Mouse (Mus musculus) myocyte (in vitro differentiated cells): ENCODE data around the gene Rnaseh2b. TPM values are rescaled to one million over a fixed set of nuclear protein-coding genes. Genes with fewer than 3 reads are reported as not detected.

Source experiments
- H3K27me3 ChIP-seq: one replicate; pipeline ENCODE4 v1.6.1; 2011; ENCODE audit not compliant: control insufficient read depth, insufficient read depth, insufficient read length
- H3K36me3 ChIP-seq: one replicate; pipeline ENCODE4 v1.6.1; 2011; ENCODE audit not compliant: control insufficient read depth, insufficient read depth
- H3K4me2 ChIP-seq: one replicate; pipeline ENCODE4 v1.6.1; 2011; ENCODE audit warnings: low read depth, control low read depth
- H3K4me3 ChIP-seq: one replicate; pipeline ENCODE4 v1.5.1; 2011; ENCODE audit warnings: mild to moderate bottlenecking, control low read depth, moderate library complexity
- H3K79me2 ChIP-seq: one replicate; pipeline ENCODE4 v1.6.1; 2011; ENCODE audit not compliant: control insufficient read depth, insufficient read depth
- H3ac ChIP-seq: one replicate; pipeline ENCODE4 v1.6.1; 2011; ENCODE audit not compliant: control insufficient read depth, insufficient read length
- CEBPB ChIP-seq: IDR thresholded peaks from 2 replicates; pipeline ENCODE4 v1.6.1; 2011; ENCODE audit warnings: mild to moderate bottlenecking, moderate library complexity; ENCODE audit not compliant: poor library complexity, insufficient read depth, severe bottlenecking
- E2F4 ChIP-seq: IDR thresholded peaks from one replicate; pipeline ENCODE4 v1.6.1; 2011; ENCODE audit warnings: mild to moderate bottlenecking, control low read depth, moderate library complexity; ENCODE audit not compliant: insufficient read depth
- MAX ChIP-seq: IDR thresholded peaks from one replicate; pipeline ENCODE4 v1.6.1; 2011; ENCODE audit warnings: low read depth, mild to moderate bottlenecking, control low read depth
- MYOD1 ChIP-seq, 3 experiments: IDR thresholded peaks; one replicate each; pipeline ENCODE4 v1.6.1; 2011; ENCODE audit warnings: control low read depth in 2 of 3, low read depth in 2 of 3, mild to moderate bottlenecking in 2 of 3, moderate library complexity in 1 of 3; ENCODE audit not compliant: insufficient read length in 2 of 3, control insufficient read depth in 1 of 3
- MYOG ChIP-seq, 3 experiments: IDR thresholded peaks; one replicate each; pipeline ENCODE4 v1.6.1; 2011; ENCODE audit warnings: control low read depth in 2 of 3, low read depth in 2 of 3, mild to moderate bottlenecking in 2 of 3; ENCODE audit not compliant: insufficient read length in 2 of 3, control insufficient read depth in 1 of 3, insufficient read depth in 1 of 3
- POLR2A ChIP-seq: IDR thresholded peaks from one replicate; pipeline ENCODE4 v1.6.1; 2011; ENCODE audit warnings: low read depth, mild to moderate bottlenecking, control low read depth, moderate library complexity; ENCODE audit not compliant: insufficient read length
- POLR2AphosphoS2 ChIP-seq: IDR thresholded peaks from one replicate; pipeline ENCODE4 v1.6.1; 2011; ENCODE audit warnings: low read depth, control low read depth; ENCODE audit not compliant: insufficient read length
- REST ChIP-seq: IDR thresholded peaks from one replicate; pipeline ENCODE4 v1.6.1; 2011; ENCODE audit warnings: mild to moderate bottlenecking, control low read depth, moderate library complexity; ENCODE audit not compliant: insufficient read depth, insufficient read length
- SRF ChIP-seq: IDR thresholded peaks from one replicate; pipeline ENCODE4 v1.6.1; 2011; ENCODE audit warnings: low read depth; ENCODE audit not compliant: control insufficient read depth, insufficient read length
- TCF12 ChIP-seq: IDR thresholded peaks from one replicate; pipeline ENCODE4 v1.6.1; 2011; ENCODE audit warnings: mild to moderate bottlenecking, control low read depth; ENCODE audit not compliant: poor library complexity, insufficient read depth, severe bottlenecking
- TCF3 ChIP-seq: IDR thresholded peaks from one replicate; pipeline ENCODE4 v1.6.1; 2011; ENCODE audit warnings: low read depth, control low read depth; ENCODE audit not compliant: insufficient read length
- USF1 ChIP-seq: IDR thresholded peaks from one replicate; pipeline ENCODE4 v1.6.1; 2011; ENCODE audit warnings: low read depth, mild to moderate bottlenecking, control low read depth, moderate library complexity
- polyA plus RNA-seq: library from polyadenylated mRNA; unstranded; fragments of >200 nt; fragmentation: generic; extraction: Trizol; gene quantifications from one replicate; pipeline ENCODE4 v1.2.1, GENCODE M21; 2012; ENCODE audit warnings: missing spikeins

The Rnaseh2b gene
- polyA plus RNA-seq, 1 experiment: 7.4 TPM

DNA sequence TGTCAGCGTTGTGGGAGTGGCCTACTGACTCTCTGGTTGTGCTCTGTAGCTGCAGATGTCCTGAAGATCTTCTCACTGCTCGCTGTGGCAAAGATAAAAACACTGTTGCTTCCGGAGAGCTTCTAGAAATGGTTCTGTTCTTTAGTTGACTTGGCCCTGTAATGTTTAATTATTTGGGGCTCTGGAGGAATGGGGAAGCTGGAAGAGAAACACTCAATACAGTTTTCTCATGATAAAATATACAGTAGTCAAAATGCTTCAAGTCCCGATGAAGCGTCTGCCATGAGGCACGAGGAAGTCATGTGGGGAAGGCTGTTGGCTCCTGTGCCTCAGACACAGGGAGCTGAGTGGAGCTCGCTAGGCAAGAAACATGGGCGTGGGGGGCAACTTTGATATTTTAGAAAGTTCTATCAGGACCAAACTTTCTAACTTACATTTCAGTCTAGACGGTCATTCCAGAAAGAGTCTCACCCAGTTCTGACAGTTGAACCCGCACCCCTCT lies 50.3 kb downstream of the Rnaseh2b start:
- Histone ChIP-seq H3K4me3 (no peak overlapping the region), H3K27me3 (no peaks in the 10 kb centered on the region), H3ac (no peak overlapping the region), H3K4me2 (no peak overlapping the region), H3K79me2 (no peaks in the 10 kb centered on the region), H3K36me3 (no peaks in the 10 kb centered on the region)
- TF ChIP-seq USF1: no peak

DNA sequence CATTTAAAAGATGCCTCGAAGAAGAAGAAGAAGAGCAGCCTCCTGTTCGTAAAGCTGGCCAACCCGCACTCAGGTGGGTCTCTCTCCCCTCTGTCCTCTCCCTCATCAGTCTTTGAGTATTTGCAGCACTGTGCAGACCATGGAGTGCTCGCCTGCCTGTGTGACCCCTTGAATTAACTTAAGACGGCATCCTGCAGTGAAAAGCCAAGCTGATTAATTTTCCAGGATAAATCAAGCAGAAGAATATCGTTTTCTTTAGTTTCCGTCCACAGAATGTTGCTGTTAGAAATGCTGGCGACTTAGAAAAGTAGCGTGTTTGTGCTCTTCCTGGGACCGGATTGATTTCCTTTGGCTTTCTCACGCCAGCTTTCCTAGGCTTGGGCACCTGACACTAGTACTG lies 54.2 kb downstream of the Rnaseh2b start:
- Histone ChIP-seq H3K36me3 (peaks cover 5% of the 10 kb centered on the region), H3ac (no peak overlapping the region), H3K27me3 (no peaks in the 10 kb centered on the region), H3K4me2 (no peak overlapping the region), H3K4me3 (no peak overlapping the region), H3K79me2 (no peaks in the 10 kb centered on the region)
- TF ChIP-seq POLR2A: no peak
- no peak for TF ChIP-seq SRF
- TF ChIP-seq TCF3: no peak
- no peak for TF ChIP-seq CEBPB
- TF ChIP-seq TCF12: no peak
- no peak for TF ChIP-seq MYOD1 (IDR thresholded peaks at IDR 0.05; ENCODE audit: control insufficient read depth in 1 of 3, insufficient read length in 2 of 3, low read depth in 2 of 3)
- no peak for TF ChIP-seq E2F4
- TF ChIP-seq MYOG (IDR thresholded peaks at IDR 0.05; ENCODE audit: control insufficient read depth in 1 of 3, insufficient read depth in 1 of 3, insufficient read length in 2 of 3, low read depth in 2 of 3): no peak
- TF ChIP-seq USF1: no peak
- TF ChIP-seq MAX: no peak
- no peak for TF ChIP-seq REST

DNA sequence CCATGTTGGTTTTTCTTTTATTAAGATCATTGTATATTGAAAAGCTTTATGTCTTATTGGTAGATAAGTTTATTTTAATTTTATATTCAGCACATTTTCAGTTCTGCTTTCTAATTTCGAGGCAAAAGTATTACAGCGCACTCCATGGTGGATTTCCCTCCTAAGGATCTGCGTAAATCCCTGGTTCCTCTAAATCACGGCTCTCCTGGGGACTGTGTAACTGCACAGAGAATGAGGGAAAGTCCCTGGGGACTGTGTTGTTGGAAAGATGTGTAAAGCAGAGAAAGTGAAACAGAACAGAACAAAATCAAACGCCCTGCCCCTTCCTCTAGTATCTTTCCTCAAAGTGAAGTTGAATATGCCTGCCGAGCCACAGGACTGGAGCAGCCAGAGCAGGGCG lies 54.7 kb downstream of the Rnaseh2b start:
- Histone ChIP-seq H3K27me3 (no peaks in the 10 kb centered on the region), H3K4me3 (no peak overlapping the region), H3K4me2 (no peak overlapping the region), H3ac (no peak overlapping the region), H3K36me3 (peaks cover 5% of the 10 kb centered on the region), H3K79me2 (no peaks in the 10 kb centered on the region)
- TF ChIP-seq REST (no peak), POLR2A (no peak), MAX (no peak), MYOD1 (IDR thresholded peaks at IDR 0.05; ENCODE audit: control insufficient read depth in 1 of 3, insufficient read length in 2 of 3, low read depth in 2 of 3) (no peak), SRF (no peak), E2F4 (no peak), POLR2AphosphoS2 (no peak), USF1 (no peak), TCF3 (no peak), MYOG (IDR thresholded peaks at IDR 0.05; ENCODE audit: control insufficient read depth in 1 of 3, insufficient read depth in 1 of 3, insufficient read length in 2 of 3, low read depth in 2 of 3) (no peak), TCF12 (no peak), CEBPB (no peak)

DNA sequence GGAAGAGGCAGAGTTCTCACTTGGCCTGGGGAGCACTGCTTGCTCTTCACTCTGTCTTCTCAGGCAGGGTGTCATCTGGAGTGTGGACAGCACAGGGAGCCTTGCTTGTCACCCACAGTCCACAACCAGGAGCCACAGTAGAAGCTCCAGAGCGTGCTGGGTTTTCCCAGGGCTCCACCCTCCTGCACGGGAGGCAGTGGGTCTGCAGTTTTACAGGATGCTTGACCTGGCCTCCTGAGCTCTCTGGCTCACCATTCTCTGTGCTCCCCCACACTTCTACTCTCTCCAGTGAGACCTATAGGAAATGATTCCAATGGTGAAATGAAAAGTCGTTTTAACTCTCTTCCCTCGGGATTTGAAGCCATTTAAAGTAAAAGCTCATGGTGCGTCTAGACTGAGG lies 57.4 kb downstream of the Rnaseh2b start:
- Histone ChIP-seq H3ac (no peak overlapping the region), H3K27me3 (no peaks in the 10 kb centered on the region), H3K36me3 (peaks cover 5% of the 10 kb centered on the region), H3K4me3 (no peak overlapping the region), H3K4me2 (no peak overlapping the region), H3K79me2 (no peaks in the 10 kb centered on the region)
- TF ChIP-seq TCF12 (no peak), CEBPB (no peak), MYOG (IDR thresholded peaks at IDR 0.05; ENCODE audit: control insufficient read depth in 1 of 3, insufficient read depth in 1 of 3, insufficient read length in 2 of 3, low read depth in 2 of 3) (no peak), REST (no peak)

DNA sequence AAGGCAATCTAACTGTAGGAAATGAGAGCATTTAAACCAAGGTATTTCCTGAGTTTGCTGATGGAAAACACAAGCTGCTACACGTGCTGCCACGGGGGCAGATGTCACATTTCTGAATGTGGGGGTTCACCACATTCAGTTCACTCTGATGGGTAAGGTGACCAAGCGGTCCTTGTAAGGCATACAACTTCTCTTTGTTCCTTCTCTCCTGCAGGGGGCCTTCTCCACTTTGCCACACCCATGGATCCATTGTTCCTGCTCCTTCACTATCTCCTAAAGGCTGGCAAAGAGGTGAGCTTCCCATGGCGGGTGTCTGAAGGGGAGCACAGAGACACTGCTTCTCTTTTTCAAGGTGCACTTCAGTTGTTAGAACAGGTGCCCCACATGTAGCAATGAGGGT lies 57.8 kb downstream of the Rnaseh2b start:
- H3K4me3 ChIP-seq: no peak overlapping the region
- no peak overlapping the region for H3K4me2 ChIP-seq
- H3K27me3 ChIP-seq: no peaks in the 10 kb centered on the region
- no peak for TF ChIP-seq MYOD1 (IDR thresholded peaks at IDR 0.05; ENCODE audit: control insufficient read depth in 1 of 3, insufficient read length in 2 of 3, low read depth in 2 of 3)
- no peak for TF ChIP-seq USF1
- no peak for TF ChIP-seq E2F4
- no peak for TF ChIP-seq REST
- no peak for TF ChIP-seq CEBPB
- TF ChIP-seq TCF12: no peak
- no peak for TF ChIP-seq MYOG (IDR thresholded peaks at IDR 0.05; ENCODE audit: control insufficient read depth in 1 of 3, insufficient read depth in 1 of 3, insufficient read length in 2 of 3, low read depth in 2 of 3)
- TF ChIP-seq SRF: no peak
- TF ChIP-seq POLR2A: no peak
- no peak for TF ChIP-seq POLR2AphosphoS2
- TF ChIP-seq MAX: no peak
- TF ChIP-seq TCF3: no peak
- no peaks in the 10 kb centered on the region for H3K79me2 ChIP-seq
- peaks cover 5% of the 10 kb centered on the region for H3K36me3 ChIP-seq
- H3ac ChIP-seq: no peak overlapping the region
